Mouse (Mus musculus) midbrain, embryonic 15.5 days (tissue): ENCODE measurements at regions not wholly inside any gene's neighbourhood (a gene's known extent, or its start where the extent isn't known, plus 50 kb on each side); places are given as distances from the start of the nearest gene placed in this dataset.

ENCODE experiments used
- ATAC-seq: fragments of 200-750 bp; cut with Nextera tagmentation; replicated peaks from 2 replicates; pipeline ENCODE4 v1.8.0; 2017; ENCODE audit warnings: moderate TSS enrichment
- H3K27ac ChIP-seq: fragments of 300-500 bp; sonication (generic); 2 replicates; pipeline ENCODE4 v1.5.1; 2015; ENCODE audit warnings: mild to moderate bottlenecking, inconsistent platforms
- H3K27me3 ChIP-seq: fragments of 300-500 bp; sonication (generic); replicated peaks from 2 replicates; pipeline ENCODE4 v1.6.1; 2015; ENCODE audit warnings: inconsistent platforms
- H3K36me3 ChIP-seq: fragments of 300-500 bp; sonication (generic); replicated peaks from 2 replicates; pipeline ENCODE4 v1.6.1; 2015; ENCODE audit warnings: inconsistent platforms
- H3K4me1 ChIP-seq: fragments of 300-500 bp; sonication (generic); 2 replicates; pipeline ENCODE4 v1.6.1; 2015; ENCODE audit warnings: inconsistent platforms
- H3K4me2 ChIP-seq: fragments of 300-500 bp; sonication (generic); 2 replicates; pipeline ENCODE4 v1.6.1; 2015; ENCODE audit warnings: inconsistent platforms, mild to moderate bottlenecking, moderate library complexity
- H3K4me3 ChIP-seq: fragments of 300-500 bp; sonication (generic); 2 replicates; pipeline ENCODE4 v1.5.1; 2015; ENCODE audit warnings: mild to moderate bottlenecking, inconsistent platforms
- H3K9ac ChIP-seq: fragments of 300-500 bp; sonication (generic); 2 replicates; pipeline ENCODE4 v1.6.1; 2015; ENCODE audit warnings: mild to moderate bottlenecking, inconsistent platforms
- H3K9me3 ChIP-seq: fragments of 300-500 bp; sonication (generic); 2 replicates; pipeline ENCODE4 v1.6.1; 2016; ENCODE audit warnings: inconsistent platforms
- WGBS: fragments of 180-500 bp; shearing (Covaris S2); methylation state at CpG from one replicate; pipeline ENCODE4 v1.1.7; 2015; ENCODE audit warnings: mixed read lengths; 5-methylcytosine and 5-hydroxymethylcytosine counted together

- Histone ChIP-seq H3K4me1 (peaks cover 41% of the 10 kb centered on the region), H3K9me3 (no peaks in the 10 kb centered on the region), H3K27ac (0 out of 2 replicates have a peak overlapping the region, but pooled peaks have one; percentile 34), H3K4me3 (no peak overlapping the region), H3K27me3 (no peaks in the 10 kb centered on the region), H3K36me3 (no peaks in the 10 kb centered on the region), H3K4me2 (no peak overlapping the region), H3K9ac (no peak overlapping the region)
- 87% methylated on average over 1 of the region's 1 CpGs for WGBS
- ATAC-seq, result no peak
Measured at GRCm38 (mm10) chr2:179291046-179291563, 151.1 kb upstream of the Cdh4 start.

- H3K4me3 ChIP-seq, result no peak overlapping the region
- H3K9ac ChIP-seq, result no peak overlapping the region
- peaks cover 44% of the 10 kb centered on the region for H3K4me1 ChIP-seq
- no peaks in the 10 kb centered on the region for H3K27me3 ChIP-seq
- H3K9me3 ChIP-seq, result no peaks in the 10 kb centered on the region
- 61% methylated on average over 8 of the region's 8 CpGs for WGBS
- H3K27ac ChIP-seq, result peak overlapping the region; percentile 42; the same call in 1 of the 2 replicates
- no peak overlapping the region for H3K4me2 ChIP-seq
- ATAC-seq, result no peak
- H3K36me3 ChIP-seq, result no peaks in the 10 kb centered on the region
Measured at GRCm38 (mm10) chr2:179291958-179292357, 150.3 kb upstream of the Cdh4 start.

- Histone ChIP-seq H3K27me3 (no peaks in the 10 kb centered on the region), H3K4me2 (no peak overlapping the region), H3K9ac (no peak overlapping the region), H3K9me3 (no peaks in the 10 kb centered on the region), H3K27ac (0 out of 2 replicates have a peak overlapping the region, but pooled peaks have one; percentile 18), H3K36me3 (no peaks in the 10 kb centered on the region), H3K4me3 (no peak overlapping the region), H3K4me1 (peaks cover 50% of the 10 kb centered on the region)
- 0 out of 2 replicates have a peak, but pooled peaks have one; percentile 15 for ATAC-seq
- WGBS, result 41% methylated on average over 4 of the region's 4 CpGs
Measured at GRCm38 (mm10) chr2:179292566-179292965, 149.7 kb upstream of the Cdh4 start.

DNA sequence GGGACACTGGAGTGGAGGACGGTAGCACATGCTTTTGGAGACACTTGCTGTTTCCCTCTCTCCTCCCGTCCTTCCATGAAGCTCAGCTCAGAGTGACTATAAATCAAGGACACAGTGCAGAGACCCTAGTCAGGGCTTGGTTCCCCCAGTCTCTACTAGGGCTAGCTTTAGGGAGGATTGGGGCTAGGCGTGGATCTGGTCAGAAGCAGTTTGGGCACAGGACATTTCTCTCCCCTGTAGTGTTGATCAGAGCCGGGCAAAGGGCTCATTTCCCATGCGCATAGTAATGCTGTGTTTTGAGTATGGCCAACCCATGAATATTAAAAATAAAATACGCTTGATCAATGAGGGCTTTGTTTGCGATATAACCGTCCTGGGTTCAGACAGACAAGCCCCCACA lies 149.1 kb upstream of the Cdh4 start:
- H3K4me2 ChIP-seq, result no peak overlapping the region
- no peak overlapping the region for H3K27ac ChIP-seq
- 0 out of 2 replicates have a peak, but pooled peaks have one; percentile 31 for ATAC-seq
- no peak overlapping the region for H3K4me3 ChIP-seq
- no peak overlapping the region for H3K9ac ChIP-seq
- H3K36me3 ChIP-seq, result no peaks in the 10 kb centered on the region
- H3K4me1 ChIP-seq, result peaks cover 50% of the 10 kb centered on the region
- WGBS, result 28% methylated on average over 8 of the region's 8 CpGs
- no peaks in the 10 kb centered on the region for H3K27me3 ChIP-seq
- no peaks in the 10 kb centered on the region for H3K9me3 ChIP-seq

DNA sequence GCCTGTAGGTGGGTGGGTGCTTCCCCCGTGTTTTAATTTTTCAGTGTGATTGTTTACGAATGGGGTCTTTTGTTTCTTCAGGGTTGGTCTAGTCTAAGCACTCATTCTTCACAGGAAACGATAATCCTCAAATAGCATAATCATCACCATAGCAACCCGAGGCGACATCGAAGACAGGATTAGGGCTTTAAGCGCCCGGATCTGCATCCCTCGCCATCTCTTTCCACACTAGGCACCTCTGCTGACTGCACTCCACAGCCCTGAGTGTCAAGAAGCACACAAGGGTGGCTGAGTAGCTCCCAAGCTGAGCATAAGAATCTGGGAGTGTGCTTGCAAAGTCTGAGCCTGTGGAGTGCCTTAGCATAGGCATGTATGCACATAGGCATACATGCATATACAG lies 145.2 kb upstream of the Cdh4 start:
- peak overlapping the region; percentile 6; the same call in 1 of the 2 replicates for H3K4me2 ChIP-seq

GRCm38 (mm10) chr2:179303765-179304164 lies 138.5 kb upstream of the Cdh4 start:
- 56% methylated on average over 8 of the region's 8 CpGs for WGBS
- H3K27ac ChIP-seq, result no peak overlapping the region
- peaks cover 22% of the 10 kb centered on the region for H3K4me1 ChIP-seq
- H3K9ac ChIP-seq, result no peak overlapping the region
- ATAC-seq, result no peak
- H3K9me3 ChIP-seq, result no peaks in the 10 kb centered on the region
- no peak overlapping the region for H3K4me3 ChIP-seq
- no peak overlapping the region for H3K4me2 ChIP-seq
- H3K36me3 ChIP-seq, result no peaks in the 10 kb centered on the region
- H3K27me3 ChIP-seq, result no peaks in the 10 kb centered on the region

More for the DNA sequence above, 145.2 kb upstream of the Cdh4 start:
- no peak overlapping the region for H3K4me3 ChIP-seq
- ATAC-seq, result peak; percentile 70
- H3K9me3 ChIP-seq, result no peaks in the 10 kb centered on the region
- no peaks in the 10 kb centered on the region for H3K27me3 ChIP-seq
- peak overlapping the region; percentile 45; the same call in 1 of the 2 replicates for H3K27ac ChIP-seq
- WGBS, result 7% methylated on average over 9 of the region's 9 CpGs
- H3K4me1 ChIP-seq, result peaks cover 32% of the 10 kb centered on the region
- H3K36me3 ChIP-seq, result no peaks in the 10 kb centered on the region
- no peak overlapping the region for H3K9ac ChIP-seq

- ATAC-seq, result peak; percentile 89
- H3K4me1 ChIP-seq, result peaks cover 22% of the 10 kb centered on the region
- H3K36me3 ChIP-seq, result no peaks in the 10 kb centered on the region
- WGBS, result 7% methylated on average over 11 of the region's 11 CpGs
- H3K9me3 ChIP-seq, result no peaks in the 10 kb centered on the region
- H3K27me3 ChIP-seq, result no peaks in the 10 kb centered on the region
- H3K4me3 ChIP-seq, result no peak overlapping the region
- peak overlapping the region; percentile 70 for H3K27ac ChIP-seq
- H3K4me2 ChIP-seq, result no peak overlapping the region
- no peak overlapping the region for H3K9ac ChIP-seq
Measured at GRCm38 (mm10) chr2:179307286-179307931, 134.8 kb upstream of the Cdh4 start.

DNA sequence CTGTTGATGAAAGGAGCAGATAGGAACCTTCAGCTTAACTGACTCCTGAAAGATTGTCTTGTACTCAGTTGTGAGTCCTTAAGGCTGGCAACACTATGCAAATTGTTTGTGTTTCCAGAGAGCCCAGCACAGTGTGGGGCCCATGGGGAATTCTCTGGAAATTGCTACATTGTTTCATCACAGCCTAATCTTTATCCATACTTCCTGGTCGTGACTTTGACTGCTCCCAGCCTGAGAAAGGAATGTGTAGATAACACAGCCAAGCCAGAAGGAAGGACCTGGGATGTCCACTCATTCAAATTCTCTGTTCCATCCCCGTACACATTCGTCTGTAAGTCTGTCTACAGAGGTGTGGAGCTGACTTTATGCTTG lies 134.3 kb upstream of the Cdh4 start:
- no peak overlapping the region for H3K4me3 ChIP-seq
- no peaks in the 10 kb centered on the region for H3K9me3 ChIP-seq
- H3K4me1 ChIP-seq, result peaks cover 22% of the 10 kb centered on the region
- no peak overlapping the region for H3K9ac ChIP-seq
- H3K27me3 ChIP-seq, result no peaks in the 10 kb centered on the region
- peak; percentile 17; the same call in 1 of the 2 replicates for ATAC-seq
- no peaks in the 10 kb centered on the region for H3K36me3 ChIP-seq
- WGBS, result 50% methylated on average over 3 of the region's 3 CpGs
- H3K4me2 ChIP-seq, result no peak overlapping the region
- peak overlapping the region; percentile 70 for H3K27ac ChIP-seq

- no peaks in the 10 kb centered on the region for H3K27me3 ChIP-seq
- H3K9ac ChIP-seq, result no peak overlapping the region
- H3K36me3 ChIP-seq, result no peaks in the 10 kb centered on the region
- no peaks in the 10 kb centered on the region for H3K9me3 ChIP-seq
- no peak for ATAC-seq
- WGBS, result 56% methylated on average over 6 of the region's 6 CpGs
- 0 out of 2 replicates have a peak overlapping the region, but pooled peaks have one; percentile 3 for H3K27ac ChIP-seq
- no peak overlapping the region for H3K4me2 ChIP-seq
- H3K4me3 ChIP-seq, result no peak overlapping the region
- H3K4me1 ChIP-seq, result no peaks in the 10 kb centered on the region
Measured at GRCm38 (mm10) chr2:179318046-179318445, 124.2 kb upstream of the Cdh4 start.

DNA sequence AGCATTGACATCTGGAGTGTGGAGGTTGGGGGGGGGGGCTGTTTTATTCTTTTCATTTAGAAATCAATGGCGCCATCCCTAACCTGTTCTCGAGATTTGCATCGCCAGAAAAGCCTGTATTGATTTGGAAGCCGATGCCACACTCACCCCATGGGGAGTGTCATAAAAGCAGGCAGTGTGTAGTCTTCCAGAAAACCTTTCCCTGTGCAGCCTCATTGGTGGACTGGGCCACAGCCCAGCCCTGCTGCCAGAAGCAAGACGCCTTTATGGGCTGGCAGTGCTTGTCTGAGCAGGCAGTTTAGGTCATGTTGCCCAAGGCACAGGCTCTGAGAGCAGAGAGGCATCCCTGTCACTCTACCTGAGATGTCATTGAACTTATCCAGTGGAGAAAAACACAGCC lies 117.0 kb upstream of the Cdh4 start:
- ATAC-seq, result no peak
- 48% methylated on average over 5 of the region's 5 CpGs for WGBS
- no peaks in the 10 kb centered on the region for H3K9me3 ChIP-seq
- no peak overlapping the region for H3K4me3 ChIP-seq
- H3K9ac ChIP-seq, result no peak overlapping the region
- peaks cover 2% of the 10 kb centered on the region; the same call in 1 of the 2 replicates for H3K4me1 ChIP-seq
- H3K36me3 ChIP-seq, result no peaks in the 10 kb centered on the region
- no peak overlapping the region for H3K4me2 ChIP-seq
- no peak overlapping the region for H3K27ac ChIP-seq
- no peaks in the 10 kb centered on the region for H3K27me3 ChIP-seq

DNA sequence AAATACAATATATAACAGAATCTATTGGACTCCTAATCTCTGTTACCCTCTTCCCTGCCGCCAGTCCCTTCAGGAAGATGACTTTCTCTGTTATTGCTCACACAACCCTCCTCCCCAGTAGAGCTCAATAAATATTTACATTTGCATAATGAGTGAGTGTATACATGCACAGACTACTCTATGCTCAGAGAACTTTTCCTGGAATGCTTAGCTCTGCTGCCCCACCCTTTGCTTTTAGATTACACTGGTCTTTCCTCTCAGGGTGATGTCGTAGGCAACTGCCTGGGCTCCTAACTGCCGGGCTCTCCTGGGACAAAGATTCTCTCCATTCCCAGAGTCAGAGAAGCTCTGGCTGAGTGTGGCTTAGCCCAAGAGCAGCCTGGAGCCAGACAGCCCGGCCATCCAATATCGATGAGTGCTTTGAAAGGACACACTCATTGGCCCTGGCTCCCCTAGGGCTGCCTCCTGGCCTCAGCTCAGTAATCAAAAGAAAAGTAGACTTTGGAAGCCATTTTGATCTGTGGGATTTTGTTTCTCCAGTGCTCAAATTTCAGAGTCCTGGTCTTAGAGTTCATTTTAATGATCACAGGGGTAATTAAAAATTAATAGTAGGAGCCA lies 109.2 kb upstream of the Cdh4 start:
- no peak overlapping the region for H3K4me3 ChIP-seq
- H3K9ac ChIP-seq, result no peak overlapping the region
- H3K27ac ChIP-seq, result no peak overlapping the region
- 61% methylated on average over 5 of the region's 5 CpGs for WGBS
- H3K9me3 ChIP-seq, result no peaks in the 10 kb centered on the region
- no peak; the same call in 1 of the 2 replicates for ATAC-seq
- no peak overlapping the region for H3K4me2 ChIP-seq
- 0 out of 2 replicates have a peak, but pooled peaks cover 6% of the 10 kb centered on the region for H3K4me1 ChIP-seq
- H3K27me3 ChIP-seq, result no peaks in the 10 kb centered on the region
- no peaks in the 10 kb centered on the region for H3K36me3 ChIP-seq

GRCm38 (mm10) chr2:179333587-179333986 lies 108.6 kb upstream of the Cdh4 start:
- no peaks in the 10 kb centered on the region for H3K36me3 ChIP-seq
- H3K9me3 ChIP-seq, result no peaks in the 10 kb centered on the region
- H3K4me2 ChIP-seq, result no peak overlapping the region
- H3K4me3 ChIP-seq, result no peak overlapping the region
- WGBS, result 66% methylated on average over 5 of the region's 5 CpGs
- no peaks in the 10 kb centered on the region for H3K27me3 ChIP-seq
- H3K27ac ChIP-seq, result no peak overlapping the region
- no peak for ATAC-seq
- 0 out of 2 replicates have a peak, but pooled peaks cover 6% of the 10 kb centered on the region for H3K4me1 ChIP-seq
- H3K9ac ChIP-seq, result no peak overlapping the region
